Mouse (Mus musculus) neural tube, embryonic 15.5 days (tissue): ENCODE results near the gene Itpkb. TPM values are rescaled to one million over a fixed set of nuclear protein-coding genes. Genes with fewer than 3 reads are reported as not detected.
"Not testable (repeated sequence)": the region's sequence is repeated elsewhere in the genome, so short reads cannot be mapped to it uniquely, and the experiment has no call there.

Source experiments
- ATAC-seq: fragments of 200-750 bp; cut with Nextera tagmentation; 2 replicates; pipeline ENCODE4 v1.8.0; 2017; ENCODE audit warnings: mild to moderate bottlenecking, moderate TSS enrichment, moderate library complexity; ENCODE audit not compliant: low FRiP score
- H3K27ac ChIP-seq: fragments of 300-500 bp; sonication (generic); replicated peaks from 2 replicates; pipeline ENCODE4 v1.5.1; 2015; ENCODE audit warnings: mild to moderate bottlenecking, inconsistent platforms
- H3K27me3 ChIP-seq: fragments of 300-500 bp; sonication (generic); replicated peaks from 2 replicates; pipeline ENCODE4 v1.6.1; 2015; ENCODE audit warnings: inconsistent platforms
- H3K36me3 ChIP-seq: fragments of 300-500 bp; sonication (generic); 2 replicates; pipeline ENCODE4 v1.6.1; 2015; ENCODE audit warnings: inconsistent platforms
- H3K4me1 ChIP-seq: fragments of 300-500 bp; sonication (generic); 2 replicates; pipeline ENCODE4 v1.6.1; 2015; ENCODE audit warnings: inconsistent platforms
- H3K4me2 ChIP-seq: fragments of 300-500 bp; sonication (generic); 2 replicates; pipeline ENCODE4 v1.6.1; 2015; ENCODE audit warnings: inconsistent platforms, mild to moderate bottlenecking, moderate library complexity
- H3K4me3 ChIP-seq: fragments of 300-500 bp; sonication (generic); replicated peaks from 2 replicates; pipeline ENCODE4 v1.5.1; 2015; ENCODE audit warnings: mild to moderate bottlenecking, inconsistent platforms
- H3K9ac ChIP-seq: fragments of 300-500 bp; sonication (generic); replicated peaks from 2 replicates; pipeline ENCODE4 v1.6.1; 2015; ENCODE audit warnings: mild to moderate bottlenecking, inconsistent platforms
- H3K9me3 ChIP-seq: fragments of 300-500 bp; sonication (generic); replicated peaks from 2 replicates; pipeline ENCODE4 v1.6.1; 2016; ENCODE audit warnings: inconsistent platforms
- WGBS: fragments of 180-500 bp; shearing (Covaris S2); methylation state at CpG from one replicate; pipeline ENCODE4 v1.1.7; 2015; ENCODE audit warnings: mixed read lengths; 5-methylcytosine and 5-hydroxymethylcytosine counted together
- polyA plus RNA-seq: library from polyadenylated mRNA; unstranded; fragments of >200 nt; fragmentation: Nextera tagmentation; extraction: Ambion mirVana; gene quantifications from 2 replicates; pipeline ENCODE4 v1.2.1, GENCODE M21; 2015

Gene Itpkb
- polyA plus RNA-seq, 1 experiment from 2014 or later: 4.1 TPM

GRCm38 (mm10) chr1:180379559-180379958 is 49.3 kb downstream of the Itpkb start:
- H3K27me3 ChIP-seq: no peaks in the 10 kb centered on the region
- no peak for ATAC-seq
- WGBS: 88% methylated on average over 3 of the region's 3 CpGs

GRCm38 (mm10) chr1:180382358-180382757 is 52.1 kb downstream of the Itpkb start:
- H3K27ac ChIP-seq: no peak overlapping the region
- no peaks in the 10 kb centered on the region for H3K9me3 ChIP-seq
- H3K9ac ChIP-seq: no peak overlapping the region
- H3K4me3 ChIP-seq: no peak overlapping the region
- ATAC-seq: no peak
- H3K36me3 ChIP-seq: no peaks in the 10 kb centered on the region
- H3K27me3 ChIP-seq: no peaks in the 10 kb centered on the region
- H3K4me2 ChIP-seq: no peak overlapping the region
- H3K4me1 ChIP-seq: peaks cover 19% of the 10 kb centered on the region
- WGBS: 40% methylated on average over 8 of the region's 8 CpGs

More at GRCm38 (mm10) chr1:180379559-180379958, 49.3 kb downstream of the Itpkb start:
- no peak overlapping the region for H3K9ac ChIP-seq
- H3K4me2 ChIP-seq: no peak overlapping the region
- H3K4me1 ChIP-seq: peaks cover 8% of the 10 kb centered on the region; the same call in 1 of the 2 replicates
- H3K27ac ChIP-seq: no peak overlapping the region
- no peaks in the 10 kb centered on the region for H3K36me3 ChIP-seq
- no peaks in the 10 kb centered on the region for H3K9me3 ChIP-seq
- H3K4me3 ChIP-seq: no peak overlapping the region

- peaks cover 28% of the 10 kb centered on the region for H3K4me1 ChIP-seq
- no peaks in the 10 kb centered on the region for H3K36me3 ChIP-seq
- no peak overlapping the region for H3K4me2 ChIP-seq
- no peak overlapping the region for H3K4me3 ChIP-seq
- ATAC-seq: no peak
- no peaks in the 10 kb centered on the region for H3K27me3 ChIP-seq
- WGBS: 93% methylated on average over 8 of the region's 8 CpGs
- no peak overlapping the region for H3K27ac ChIP-seq
- no peak overlapping the region for H3K9ac ChIP-seq
- no peaks in the 10 kb centered on the region for H3K9me3 ChIP-seq
Observed at GRCm38 (mm10) chr1:180383884-180384283, 53.6 kb downstream of the Itpkb start.

DNA sequence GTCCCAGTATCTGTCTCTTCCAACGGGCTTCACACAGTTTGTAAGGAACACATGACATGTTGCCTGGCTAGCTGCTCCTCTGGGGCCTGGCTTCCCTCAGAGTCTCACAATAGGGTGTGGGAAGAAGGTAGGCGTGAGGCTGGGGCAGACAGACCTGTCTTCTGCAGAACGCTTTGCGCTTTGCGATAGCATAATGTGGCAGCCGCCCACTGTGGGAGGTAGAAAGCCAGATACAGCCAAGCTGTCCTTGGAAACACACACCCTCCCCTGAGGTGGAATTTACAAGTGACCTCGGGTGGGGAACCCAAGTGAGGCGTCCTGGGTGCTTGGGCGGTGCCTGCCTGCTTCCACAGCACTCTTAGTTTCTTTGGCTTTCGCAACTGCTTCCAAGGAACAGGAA is 54.2 kb downstream of the Itpkb start:
- H3K4me3 ChIP-seq: no peak overlapping the region
- no peak overlapping the region; the same call in 1 of the 2 replicates for H3K9ac ChIP-seq
- no peak overlapping the region for H3K27ac ChIP-seq
- ATAC-seq: no peak
- H3K27me3 ChIP-seq: no peaks in the 10 kb centered on the region
- H3K4me2 ChIP-seq: no peak overlapping the region
- H3K9me3 ChIP-seq: no peaks in the 10 kb centered on the region
- H3K4me1 ChIP-seq: peaks cover 29% of the 10 kb centered on the region
- no peaks in the 10 kb centered on the region for H3K36me3 ChIP-seq
- WGBS: 67% methylated on average over 10 of the region's 10 CpGs

DNA sequence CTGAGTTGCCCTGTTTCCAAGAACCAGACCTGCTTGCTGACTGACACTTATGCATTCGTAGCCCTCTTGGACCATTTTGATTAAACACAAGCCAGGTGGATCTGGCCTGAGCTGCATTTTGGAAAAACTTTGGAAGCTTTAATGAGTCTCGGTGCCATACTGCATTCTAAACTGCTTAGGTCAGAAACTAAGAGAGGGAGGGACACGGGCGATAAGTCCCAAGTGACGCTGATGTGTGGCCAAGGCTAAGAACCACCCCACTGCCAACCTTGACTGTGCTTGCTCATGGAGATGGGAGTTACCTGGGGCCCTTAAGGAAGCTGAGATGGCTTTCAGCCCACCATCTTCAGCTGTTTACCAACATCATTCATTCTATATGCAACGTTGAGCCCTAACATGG is 55.0 kb downstream of the Itpkb start:
- no peak for ATAC-seq

GRCm38 (mm10) chr1:180386951-180387749 is 56.9 kb downstream of the Itpkb start:
- H3K4me2 ChIP-seq: peak overlapping the region; percentile 69
- no peaks in the 10 kb centered on the region for H3K36me3 ChIP-seq
- H3K9me3 ChIP-seq: no peaks in the 10 kb centered on the region
- no peaks in the 10 kb centered on the region for H3K27me3 ChIP-seq
- ATAC-seq: peak; percentile 97
- H3K4me3 ChIP-seq: peak overlapping the region; percentile 39
- H3K9ac ChIP-seq: peak overlapping the region; percentile 37
- WGBS: 2% methylated on average over 27 of the region's 27 CpGs
- peaks cover 27% of the 10 kb centered on the region for H3K4me1 ChIP-seq
- peak overlapping the region; percentile 80 for H3K27ac ChIP-seq

More for the DNA sequence above, 55.0 kb downstream of the Itpkb start:
- no peaks in the 10 kb centered on the region for H3K36me3 ChIP-seq
- 90% methylated on average over 6 of the region's 6 CpGs for WGBS
- H3K4me1 ChIP-seq: peaks cover 29% of the 10 kb centered on the region
- H3K4me3 ChIP-seq: no peak overlapping the region
- H3K27me3 ChIP-seq: no peaks in the 10 kb centered on the region
- H3K9me3 ChIP-seq: no peaks in the 10 kb centered on the region
- H3K27ac ChIP-seq: no peak overlapping the region
- H3K4me2 ChIP-seq: no peak overlapping the region
- H3K9ac ChIP-seq: no peak overlapping the region

- Histone ChIP-seq H3K4me2 (peak overlapping the region; percentile 69), H3K4me1 (peaks cover 26% of the 10 kb centered on the region), H3K9me3 (no peaks in the 10 kb centered on the region), H3K9ac (no peak overlapping the region; the same call in 1 of the 2 replicates), H3K4me3 (peak overlapping the region; percentile 39), H3K36me3 (no peaks in the 10 kb centered on the region), H3K27ac (peak overlapping the region; percentile 79), H3K27me3 (no peaks in the 10 kb centered on the region)
- no peak for ATAC-seq
- 12% methylated on average over 11 of the region's 11 CpGs for WGBS
Observed at GRCm38 (mm10) chr1:180387750-180388480, 57.6 kb downstream of the Itpkb start.

DNA sequence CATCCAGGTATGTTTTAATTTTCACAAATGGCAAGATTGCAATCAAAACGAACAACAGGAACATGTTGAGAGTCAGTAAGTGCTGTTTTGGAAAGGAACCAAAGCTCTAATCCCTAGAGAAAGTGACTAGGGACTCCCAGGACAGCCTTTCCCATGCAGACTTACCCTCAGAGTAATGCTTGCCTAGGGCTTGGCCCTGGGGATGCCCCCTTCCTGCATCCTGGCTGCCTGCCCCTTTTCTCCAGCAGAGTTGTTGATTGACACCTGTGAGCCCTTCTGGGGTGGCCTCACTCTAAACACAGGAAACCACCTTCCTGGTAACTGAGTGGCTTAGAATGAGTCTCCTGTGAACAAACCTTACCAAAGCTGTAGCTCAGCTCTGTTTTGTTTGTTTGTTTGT is 58.2 kb downstream of the Itpkb start:
- Histone ChIP-seq H3K4me2 (peak overlapping the region; percentile 69), H3K4me3 (no peak overlapping the region), H3K9me3 (no peaks in the 10 kb centered on the region), H3K36me3 (no peaks in the 10 kb centered on the region), H3K27me3 (no peaks in the 10 kb centered on the region), H3K9ac (no peak overlapping the region; the same call in 1 of the 2 replicates), H3K27ac (peak overlapping the region; percentile 79; the same call in 1 of the 2 replicates), H3K4me1 (peaks cover 27% of the 10 kb centered on the region)
- no peak for ATAC-seq
- 52% methylated on average over 1 of the region's 1 CpGs for WGBS

DNA sequence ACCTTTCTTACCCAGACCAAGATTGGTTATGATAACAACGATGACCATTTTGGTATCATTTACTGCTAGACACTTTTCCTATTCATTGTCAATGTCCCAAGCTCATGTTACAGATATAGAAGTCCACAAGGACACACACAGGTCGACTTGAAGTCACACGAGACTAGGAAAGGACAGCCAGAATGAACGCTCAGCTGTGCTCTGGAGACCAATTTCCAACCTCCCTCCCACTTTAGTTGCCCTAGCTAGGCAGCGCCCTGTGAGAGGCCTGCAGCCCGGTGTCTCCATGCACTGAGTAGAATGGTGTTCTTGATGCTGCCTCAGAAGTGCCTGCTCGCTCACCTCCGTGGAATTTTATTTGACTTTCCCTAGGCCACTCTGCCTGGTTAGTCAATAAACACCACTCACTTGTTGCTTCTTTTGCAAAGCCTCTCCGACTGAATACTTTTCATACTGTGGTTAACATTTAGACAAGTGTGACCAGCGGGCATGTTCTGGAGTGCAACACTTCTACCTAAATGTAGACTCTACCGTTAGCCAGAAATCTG is 59.0 kb downstream of the Itpkb start:
- not testable (repeated sequence) for H3K4me2 ChIP-seq, H3K4me3 ChIP-seq, H3K9ac ChIP-seq, H3K27ac ChIP-seq, ATAC-seq, H3K36me3 ChIP-seq, H3K9me3 ChIP-seq, H3K27me3 ChIP-seq
- H3K4me1 ChIP-seq: peaks cover 29% of the 10 kb centered on the region
- WGBS: 83% methylated on average over 11 of the region's 11 CpGs

GRCm38 (mm10) chr1:180390321-180390731 is 60.0 kb downstream of the Itpkb start:
- ATAC-seq: no peak
- 65% methylated on average over 3 of the region's 3 CpGs for WGBS
- Histone ChIP-seq H3K9me3 (no peaks in the 10 kb centered on the region), H3K4me1 (peaks cover 26% of the 10 kb centered on the region), H3K36me3 (no peaks in the 10 kb centered on the region), H3K4me3 (no peak overlapping the region), H3K4me2 (no peak overlapping the region), H3K27ac (peak overlapping the region; percentile 41; the same call in 1 of the 2 replicates), H3K9ac (no peak overlapping the region), H3K27me3 (no peaks in the 10 kb centered on the region)

GRCm38 (mm10) chr1:180390746-180391574 is 60.7 kb downstream of the Itpkb start:
- 82% methylated on average over 10 of the region's 10 CpGs for WGBS
- H3K36me3 ChIP-seq: no peaks in the 10 kb centered on the region
- no peak overlapping the region for H3K9ac ChIP-seq
- H3K4me3 ChIP-seq: no peak overlapping the region
- H3K27me3 ChIP-seq: no peaks in the 10 kb centered on the region
- no peak for ATAC-seq
- H3K4me2 ChIP-seq: no peak overlapping the region
- H3K9me3 ChIP-seq: no peaks in the 10 kb centered on the region
- peaks cover 26% of the 10 kb centered on the region for H3K4me1 ChIP-seq
- 0 out of 2 replicates have a peak overlapping the region, but pooled peaks have one; percentile 41 for H3K27ac ChIP-seq
